Mouse (Mus musculus): Measurements from ENCODE around the gene Mtmr6. TPM values are rescaled to one million over a fixed set of nuclear protein-coding genes. Genes with fewer than 3 reads are reported as not detected.

Gene Mtmr6
- polyA plus RNA-seq, 1 experiment, result 54.3 TPM

DNA sequence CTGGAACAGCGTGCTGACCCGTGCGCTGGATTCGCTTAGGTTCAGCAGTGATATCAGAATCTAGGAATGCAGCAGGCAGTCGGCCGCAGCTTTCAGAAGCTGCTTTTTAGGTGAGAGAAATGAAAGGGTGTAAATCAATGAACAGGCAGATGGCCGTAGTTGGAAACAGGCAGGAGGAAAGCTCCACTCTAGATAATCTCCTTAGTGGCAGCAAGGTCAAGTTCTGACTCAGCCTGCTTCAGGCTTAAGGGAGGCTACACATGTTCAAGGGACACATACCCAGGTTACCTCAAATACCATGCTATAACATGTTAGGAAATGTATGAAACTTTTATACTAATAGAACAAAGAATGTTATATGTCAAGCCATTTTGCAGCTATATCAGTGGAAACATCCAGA is 2.7 kb upstream of the Mtmr6 start:
- no peak overlapping the region for H3K4me3 ChIP-seq (ENCODE audit: insufficient read depth, low read depth, low read length)

GRCm38 (mm10) chr14:60269333-60269732 is 4.3 kb downstream of the Mtmr6 start:
- Histone ChIP-seq H3K4me1 (ENCODE audit: control insufficient read depth, insufficient read depth, insufficient read length, low read length) (peaks cover 7% of the 10 kb centered on the region; the same call in 1 of the 2 replicates), H3K4me3 (ENCODE audit: insufficient read depth, low read depth, low read length) (no peak overlapping the region), H3K27ac (replicated peaks; ENCODE audit: low read depth, low read length) (no peak overlapping the region)

More for the DNA sequence above, 2.7 kb upstream of the Mtmr6 start:
- Histone ChIP-seq H3K27ac (replicated peaks; ENCODE audit: low read depth, low read length) (no peak overlapping the region), H3K4me1 (ENCODE audit: control insufficient read depth, insufficient read depth, insufficient read length, low read length) (no peaks in the 10 kb centered on the region)

GRCm38 (mm10) chr14:60273346-60273745 is 8.3 kb downstream of the Mtmr6 start:
- peak overlapping the region; percentile 56 for H3K27ac ChIP-seq (replicated peaks; ENCODE audit: low read depth, low read length)
- no peak overlapping the region for H3K4me3 ChIP-seq (ENCODE audit: insufficient read depth, low read depth, low read length)
- H3K4me1 ChIP-seq (ENCODE audit: control insufficient read depth, insufficient read depth, insufficient read length, low read length), result peaks cover 7% of the 10 kb centered on the region; the same call in 1 of the 2 replicates

DNA sequence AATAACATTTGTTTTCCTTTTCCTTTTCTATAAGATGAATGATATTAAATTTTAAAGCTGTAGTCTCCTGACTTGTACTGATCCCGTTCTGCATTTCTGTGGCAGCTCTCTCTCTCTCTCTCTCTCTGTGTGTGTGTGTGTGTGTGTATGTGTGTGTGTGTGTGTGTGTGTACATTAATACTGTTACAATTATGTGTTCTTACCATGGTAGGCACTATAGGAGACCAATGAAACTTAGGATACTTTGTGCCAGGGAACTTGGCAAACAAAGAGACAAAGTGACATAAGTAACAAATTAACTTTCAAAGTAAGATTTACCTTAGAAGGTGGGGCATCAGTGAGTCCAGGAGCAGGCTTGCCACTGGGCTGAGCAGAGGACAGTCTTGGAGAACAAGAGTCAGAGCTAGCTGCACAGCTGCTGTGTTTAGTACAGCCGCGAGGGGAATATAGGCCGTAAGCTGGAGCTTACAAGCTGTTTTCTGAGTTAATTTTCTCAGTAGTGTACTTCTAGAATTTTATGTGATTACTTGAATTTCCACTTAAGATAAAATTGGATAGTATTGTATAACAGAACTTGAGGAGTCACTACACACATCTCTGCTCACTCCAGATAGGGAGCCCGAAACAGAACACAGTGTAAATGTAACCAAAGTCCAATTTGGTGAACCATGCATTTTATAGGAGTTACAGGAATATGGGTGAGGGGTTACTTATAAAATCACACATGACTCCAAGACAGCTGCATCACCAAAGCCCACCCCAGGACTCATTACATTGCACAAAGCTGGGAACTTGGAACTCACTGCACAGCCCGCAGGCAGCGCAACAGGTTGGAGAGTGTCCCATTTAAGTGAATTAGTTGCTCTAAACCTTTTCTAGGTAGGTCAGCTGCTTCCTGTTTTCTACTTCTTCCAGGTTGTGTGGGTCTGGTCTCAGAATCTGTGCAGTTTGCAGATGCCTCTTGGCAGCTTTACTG is 10.6 kb downstream of the Mtmr6 start:
- H3K4me1 ChIP-seq (ENCODE audit: control insufficient read depth, insufficient read depth, insufficient read length, low read length), result peaks cover 7% of the 10 kb centered on the region; the same call in 1 of the 2 replicates
- H3K4me3 ChIP-seq (ENCODE audit: insufficient read depth, low read depth, low read length), result no peak overlapping the region
- H3K27ac ChIP-seq (replicated peaks; ENCODE audit: low read depth, low read length), result no peak overlapping the region

DNA sequence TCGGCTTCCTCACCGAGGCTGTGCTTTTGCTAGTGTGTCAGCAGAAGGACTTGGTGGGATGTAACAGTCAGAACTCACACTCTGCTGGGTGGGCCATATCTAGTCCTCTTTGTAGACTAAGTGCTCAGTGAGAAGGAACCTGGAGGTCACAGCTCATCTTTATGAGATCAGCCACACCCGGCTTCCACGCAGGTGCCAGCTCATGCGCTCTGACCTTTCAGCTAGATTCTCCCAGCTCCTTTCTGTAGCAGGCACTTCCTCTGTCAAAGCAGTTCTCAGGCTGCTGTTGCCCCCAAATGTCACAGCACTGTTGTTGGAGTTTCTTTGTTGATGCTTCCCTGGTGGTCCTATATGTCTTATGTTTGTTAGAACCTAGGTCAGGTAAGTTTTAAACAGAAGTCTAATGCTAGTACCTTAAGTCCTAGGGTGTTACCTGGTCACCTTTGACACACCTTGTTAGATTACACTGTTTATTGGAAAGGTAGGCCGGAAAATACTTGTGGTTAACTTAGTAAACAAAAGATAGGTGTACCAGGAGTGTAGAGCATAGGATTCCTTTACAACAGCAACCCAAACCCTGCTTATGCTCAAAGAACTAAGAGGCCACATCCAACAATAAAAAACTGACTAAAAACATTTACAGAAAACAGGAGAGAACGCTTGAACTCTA is 21.3 kb downstream of the Mtmr6 start:
- no peak overlapping the region for H3K4me3 ChIP-seq (ENCODE audit: insufficient read depth, low read depth, low read length)
- no peaks in the 10 kb centered on the region for H3K4me1 ChIP-seq (ENCODE audit: control insufficient read depth, insufficient read depth, insufficient read length, low read length)
- H3K27ac ChIP-seq (replicated peaks; ENCODE audit: low read depth, low read length), result no peak overlapping the region

- Histone ChIP-seq H3K4me1 (ENCODE audit: control insufficient read depth, insufficient read depth, insufficient read length, low read length) (no peaks in the 10 kb centered on the region), H3K27ac (replicated peaks; ENCODE audit: low read depth, low read length) (no peak overlapping the region), H3K4me3 (ENCODE audit: insufficient read depth, low read depth, low read length) (no peak overlapping the region)
Observed at GRCm38 (mm10) chr14:60290363-60290762, 25.3 kb downstream of the Mtmr6 start.

GRCm38 (mm10) chr14:60295531-60295930 is 30.5 kb downstream of the Mtmr6 start:
- no peaks in the 10 kb centered on the region for H3K4me1 ChIP-seq (ENCODE audit: control insufficient read depth, insufficient read depth, insufficient read length, low read length)

GRCm38 (mm10) chr14:60300224-60300991 is 35.4 kb downstream of the Mtmr6 start:
- no peak overlapping the region for H3K4me3 ChIP-seq (ENCODE audit: insufficient read depth, low read depth, low read length)
- no peaks in the 10 kb centered on the region for H3K4me1 ChIP-seq (ENCODE audit: control insufficient read depth, insufficient read depth, insufficient read length, low read length)
- no peak overlapping the region for H3K27ac ChIP-seq (replicated peaks; ENCODE audit: low read depth, low read length)

More at GRCm38 (mm10) chr14:60295531-60295930, 30.5 kb downstream of the Mtmr6 start:
- Histone ChIP-seq H3K27ac (replicated peaks; ENCODE audit: low read depth, low read length) (no peak overlapping the region), H3K4me3 (ENCODE audit: insufficient read depth, low read depth, low read length) (no peak overlapping the region)

DNA sequence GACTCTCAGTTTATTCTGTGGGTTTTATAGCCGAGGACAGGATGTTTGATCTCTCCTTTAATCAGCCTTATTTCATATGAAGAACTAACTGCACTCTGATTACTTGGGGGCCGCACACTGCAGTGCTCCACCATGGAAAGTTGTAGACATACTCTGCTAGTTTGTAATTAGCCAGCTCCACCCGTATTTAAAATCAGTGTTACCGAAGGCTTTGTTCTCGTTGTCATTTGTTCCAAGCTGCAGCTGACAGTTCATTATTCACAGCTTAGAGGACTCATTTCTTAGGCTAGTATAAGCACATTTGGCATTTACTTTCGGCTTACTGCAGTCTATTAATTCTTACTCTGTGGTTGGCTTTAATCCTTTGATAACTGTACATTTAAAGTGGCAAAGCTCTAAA is 36.0 kb downstream of the Mtmr6 start:
- Histone ChIP-seq H3K27ac (replicated peaks; ENCODE audit: low read depth, low read length) (no peak overlapping the region), H3K4me3 (ENCODE audit: insufficient read depth, low read depth, low read length) (no peak overlapping the region)

GRCm38 (mm10) chr14:60302441-60302840 is 37.4 kb downstream of the Mtmr6 start:
- Histone ChIP-seq H3K4me3 (ENCODE audit: insufficient read depth, low read depth, low read length) (no peak overlapping the region), H3K27ac (replicated peaks; ENCODE audit: low read depth, low read length) (no peak overlapping the region), H3K4me1 (ENCODE audit: control insufficient read depth, insufficient read depth, insufficient read length, low read length) (no peaks in the 10 kb centered on the region)

More for the DNA sequence above, 36.0 kb downstream of the Mtmr6 start:
- H3K4me1 ChIP-seq (ENCODE audit: control insufficient read depth, insufficient read depth, insufficient read length, low read length), result no peaks in the 10 kb centered on the region

DNA sequence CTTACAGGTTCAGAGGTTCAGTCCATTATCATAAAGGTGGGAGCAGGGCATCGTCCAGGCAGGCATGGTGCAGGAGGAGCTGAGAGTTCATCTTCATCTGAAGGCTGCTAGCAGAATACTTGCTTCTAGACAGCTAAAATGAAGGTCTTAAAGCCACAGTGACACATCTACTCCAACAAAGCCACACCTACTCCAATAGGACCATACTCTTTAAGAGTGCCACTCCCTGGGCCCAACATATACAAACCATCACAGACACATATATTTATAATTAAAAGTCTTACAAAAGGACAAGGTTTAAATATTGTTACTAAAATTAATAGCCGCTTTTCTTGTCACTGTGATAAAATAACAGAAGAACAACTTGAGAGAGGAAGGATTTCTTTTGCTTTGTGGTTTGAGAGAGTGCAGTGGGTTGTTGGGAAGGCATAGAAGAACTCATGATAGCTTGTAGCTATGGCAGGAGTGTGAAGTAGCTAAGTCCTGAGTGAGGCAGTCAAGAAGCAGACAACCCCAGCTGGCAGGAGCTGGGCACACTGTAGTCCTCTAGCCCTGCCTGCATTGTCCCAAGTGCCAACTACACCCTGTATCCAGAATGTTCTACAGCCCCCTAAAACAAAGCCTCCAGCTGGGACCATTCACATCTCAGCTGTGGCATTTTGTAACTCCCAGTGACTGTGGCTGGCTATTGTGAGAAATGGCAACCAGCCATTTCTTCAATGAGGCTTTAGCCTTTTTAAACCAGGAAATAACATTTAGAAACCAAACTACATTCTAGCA is 39.6 kb downstream of the Mtmr6 start:
- no peak overlapping the region for H3K27ac ChIP-seq (replicated peaks; ENCODE audit: low read depth, low read length)
- H3K4me3 ChIP-seq (ENCODE audit: insufficient read depth, low read depth, low read length), result no peak overlapping the region
- no peaks in the 10 kb centered on the region for H3K4me1 ChIP-seq (ENCODE audit: control insufficient read depth, insufficient read depth, insufficient read length, low read length)

GRCm38 (mm10) chr14:60308113-60308512 is 43.1 kb downstream of the Mtmr6 start:
- Histone ChIP-seq H3K4me1 (ENCODE audit: control insufficient read depth, insufficient read depth, insufficient read length, low read length) (no peaks in the 10 kb centered on the region), H3K4me3 (ENCODE audit: insufficient read depth, low read depth, low read length) (no peak overlapping the region), H3K27ac (replicated peaks; ENCODE audit: low read depth, low read length) (no peak overlapping the region)

GRCm38 (mm10) chr14:60310691-60311090 is 45.7 kb downstream of the Mtmr6 start:
- Histone ChIP-seq H3K27ac (replicated peaks; ENCODE audit: low read depth, low read length) (no peak overlapping the region), H3K4me1 (ENCODE audit: control insufficient read depth, insufficient read depth, insufficient read length, low read length) (no peaks in the 10 kb centered on the region)

GRCm38 (mm10) chr14:60319231-60319630 is 54.2 kb downstream of the Mtmr6 start:
- Histone ChIP-seq H3K4me3 (ENCODE audit: insufficient read depth, low read depth, low read length) (no peak overlapping the region), H3K4me1 (ENCODE audit: control insufficient read depth, insufficient read depth, insufficient read length, low read length) (no peaks in the 10 kb centered on the region), H3K27ac (replicated peaks; ENCODE audit: low read depth, low read length) (no peak overlapping the region)

More at GRCm38 (mm10) chr14:60310691-60311090, 45.7 kb downstream of the Mtmr6 start:
- no peak overlapping the region for H3K4me3 ChIP-seq (ENCODE audit: insufficient read depth, low read depth, low read length)
